Mouse (Mus musculus) cortical plate, adult 2 months (tissue): Measurements from ENCODE around the gene Dennd1c.

Experiments used
- CTCF ChIP-seq: fragments of 200-500 bp; IDR thresholded peaks from 2 replicates; pipeline ENCODE4 v1.5.1; 2011; ENCODE audit warnings: mild to moderate bottlenecking, control low read depth, low read length; ENCODE audit not compliant: insufficient read depth; ENCODE audit errors: extremely low read depth
- POLR2A ChIP-seq: fragments of 200-500 bp; IDR thresholded peaks from 2 replicates; pipeline ENCODE4 v1.6.1; 2011; ENCODE audit warnings: mild to moderate bottlenecking, low read length, control low read depth; ENCODE audit not compliant: insufficient read depth; ENCODE audit errors: extremely low read depth

GRCm38 (mm10) chr17:57098321-57098720 is 20.0 kb upstream of the Dennd1c start:
- no peak for TF ChIP-seq POLR2A
- no peak for TF ChIP-seq CTCF
